Mouse (Mus musculus): ENCODE data around the gene Sirt3. TPM values are rescaled to one million over a fixed set of nuclear protein-coding genes. Genes with fewer than 3 reads are reported as not detected.

The Sirt3 gene
- polyA plus RNA-seq (2011; ENCODE audit: insufficient read depth, insufficient read length, low read depth, missing spikeins): 17.4 and 17.9 TPM in 2 replicates

- Histone ChIP-seq H3K27me3 (ENCODE audit: control insufficient read depth, insufficient read depth, low read length, poor library complexity, severe bottlenecking) (no peaks in the 10 kb centered on the region), H3K27ac (ENCODE audit: insufficient read depth, low read length) (peak within 1 kb of the TSS; percentile 7; the same call in 1 of the 2 replicates), H3K9ac (ENCODE audit: low read depth, poor library complexity, severe bottlenecking) (peak within 1 kb of the TSS; percentile 59), H3K9me3 (replicated peaks; ENCODE audit: control insufficient read depth, insufficient read depth, low read length, poor library complexity, severe bottlenecking) (no peaks in the 10 kb centered on the region), H3K4me1 (ENCODE audit: control insufficient read depth, insufficient read depth, low read length) (no peaks in the 10 kb centered on the region), H3K4me3 (ENCODE audit: low read depth, low read length) (peak within 1 kb of the TSS; percentile 96), H3K36me3 (ENCODE audit: control insufficient read depth, insufficient read depth, low read length, poor library complexity, severe bottlenecking) (peaks cover 7% of the 10 kb centered on the region)
- peak; percentile 39 for TF ChIP-seq POLR2A (IDR thresholded peaks at IDR 0.05; ENCODE audit: insufficient read depth, low read length)
- no peak for TF ChIP-seq CTCF (IDR thresholded peaks at IDR 0.05; ENCODE audit: low read depth, low read length)
- 0 out of 2 replicates have a peak, but pooled peaks have one; percentile 5 for TF ChIP-seq EP300 (IDR thresholded peaks at IDR 0.05; ENCODE audit: insufficient read depth, low read depth, low read length)
Observed at GRCm38 (mm10) chr7:140881696-140882468, at the start of gene Sirt3, which contains the start of gene Psmd13. Sirt3 (minus strand) TSS chr7:140882309. Psmd13 (plus strand) TSS chr7:140881968.

GRCm38 (mm10) chr7:140927181-140927580, 45.1 kb upstream of the Sirt3 start:
- no peaks in the 10 kb centered on the region for H3K4me1 ChIP-seq (ENCODE audit: control insufficient read depth, insufficient read depth, low read length)
- H3K27me3 ChIP-seq (ENCODE audit: control insufficient read depth, insufficient read depth, low read length, poor library complexity, severe bottlenecking): no peaks in the 10 kb centered on the region
- TF ChIP-seq EP300 (IDR thresholded peaks at IDR 0.05; ENCODE audit: insufficient read depth, low read depth, low read length) (no peak), POLR2A (IDR thresholded peaks at IDR 0.05; ENCODE audit: insufficient read depth, low read length) (no peak), CTCF (IDR thresholded peaks at IDR 0.05; ENCODE audit: low read depth, low read length) (no peak)
- H3K36me3 ChIP-seq (ENCODE audit: control insufficient read depth, insufficient read depth, low read length, poor library complexity, severe bottlenecking): no peaks in the 10 kb centered on the region
- no peak overlapping the region for H3K9ac ChIP-seq (ENCODE audit: low read depth, poor library complexity, severe bottlenecking)
- no peaks in the 10 kb centered on the region for H3K9me3 ChIP-seq (replicated peaks; ENCODE audit: control insufficient read depth, insufficient read depth, low read length, poor library complexity, severe bottlenecking)
- H3K4me3 ChIP-seq (ENCODE audit: low read depth, low read length): no peak overlapping the region
- no peak overlapping the region for H3K27ac ChIP-seq (ENCODE audit: insufficient read depth, low read length)

GRCm38 (mm10) chr7:140923070-140923775, 41.1 kb upstream of the Sirt3 start:
- no peaks in the 10 kb centered on the region for H3K36me3 ChIP-seq (ENCODE audit: control insufficient read depth, insufficient read depth, low read length, poor library complexity, severe bottlenecking)
- no peaks in the 10 kb centered on the region for H3K27me3 ChIP-seq (ENCODE audit: control insufficient read depth, insufficient read depth, low read length, poor library complexity, severe bottlenecking)
- H3K4me3 ChIP-seq (ENCODE audit: low read depth, low read length): peak overlapping the region; percentile 53
- TF ChIP-seq POLR2A (IDR thresholded peaks at IDR 0.05; ENCODE audit: insufficient read depth, low read length) (no peak), EP300 (IDR thresholded peaks at IDR 0.05; ENCODE audit: insufficient read depth, low read depth, low read length) (no peak), CTCF (IDR thresholded peaks at IDR 0.05; ENCODE audit: low read depth, low read length) (no peak)
- H3K4me1 ChIP-seq (ENCODE audit: control insufficient read depth, insufficient read depth, low read length): no peaks in the 10 kb centered on the region
- no peak overlapping the region for H3K27ac ChIP-seq (ENCODE audit: insufficient read depth, low read length)
- 0 out of 2 replicates have a peak overlapping the region, but pooled peaks have one; percentile 11 for H3K9ac ChIP-seq (ENCODE audit: low read depth, poor library complexity, severe bottlenecking)
- no peaks in the 10 kb centered on the region for H3K9me3 ChIP-seq (replicated peaks; ENCODE audit: control insufficient read depth, insufficient read depth, low read length, poor library complexity, severe bottlenecking)

- H3K9ac ChIP-seq (ENCODE audit: low read depth, poor library complexity, severe bottlenecking): peak overlapping the region; percentile 11; the same call in 1 of the 2 replicates
Observed at GRCm38 (mm10) chr7:140922398-140923069, 40.4 kb upstream of the Sirt3 start.

GRCm38 (mm10) chr7:140921225-140921975, 39.3 kb upstream of the Sirt3 start:
- Histone ChIP-seq H3K9me3 (replicated peaks; ENCODE audit: control insufficient read depth, insufficient read depth, low read length, poor library complexity, severe bottlenecking) (no peaks in the 10 kb centered on the region), H3K4me1 (ENCODE audit: control insufficient read depth, insufficient read depth, low read length) (no peaks in the 10 kb centered on the region), H3K4me3 (ENCODE audit: low read depth, low read length) (no peak overlapping the region), H3K27me3 (ENCODE audit: control insufficient read depth, insufficient read depth, low read length, poor library complexity, severe bottlenecking) (no peaks in the 10 kb centered on the region), H3K9ac (ENCODE audit: low read depth, poor library complexity, severe bottlenecking) (no peak overlapping the region), H3K27ac (ENCODE audit: insufficient read depth, low read length) (no peak overlapping the region), H3K36me3 (ENCODE audit: control insufficient read depth, insufficient read depth, low read length, poor library complexity, severe bottlenecking) (no peaks in the 10 kb centered on the region)
- no peak for TF ChIP-seq CTCF (IDR thresholded peaks at IDR 0.05; ENCODE audit: low read depth, low read length)
- TF ChIP-seq POLR2A (IDR thresholded peaks at IDR 0.05; ENCODE audit: insufficient read depth, low read length): no peak
- no peak for TF ChIP-seq EP300 (IDR thresholded peaks at IDR 0.05; ENCODE audit: insufficient read depth, low read depth, low read length)

More at GRCm38 (mm10) chr7:140922398-140923069, 40.4 kb upstream of the Sirt3 start:
- no peak overlapping the region for H3K27ac ChIP-seq (ENCODE audit: insufficient read depth, low read length)
- TF ChIP-seq EP300 (IDR thresholded peaks at IDR 0.05; ENCODE audit: insufficient read depth, low read depth, low read length): no peak
- TF ChIP-seq CTCF (IDR thresholded peaks at IDR 0.05; ENCODE audit: low read depth, low read length): no peak
- no peak for TF ChIP-seq POLR2A (IDR thresholded peaks at IDR 0.05; ENCODE audit: insufficient read depth, low read length)
- no peaks in the 10 kb centered on the region for H3K9me3 ChIP-seq (replicated peaks; ENCODE audit: control insufficient read depth, insufficient read depth, low read length, poor library complexity, severe bottlenecking)
- H3K36me3 ChIP-seq (ENCODE audit: control insufficient read depth, insufficient read depth, low read length, poor library complexity, severe bottlenecking): no peaks in the 10 kb centered on the region
- no peaks in the 10 kb centered on the region for H3K4me1 ChIP-seq (ENCODE audit: control insufficient read depth, insufficient read depth, low read length)
- H3K4me3 ChIP-seq (ENCODE audit: low read depth, low read length): peak overlapping the region; percentile 53
- H3K27me3 ChIP-seq (ENCODE audit: control insufficient read depth, insufficient read depth, low read length, poor library complexity, severe bottlenecking): no peaks in the 10 kb centered on the region
